Mouse (Mus musculus): Measurements from ENCODE around the gene Dok4.
"Not testable (repeated sequence)": the region's sequence is repeated elsewhere in the genome, so short reads cannot be mapped to it uniquely, and the experiment has no call there.

Dok4 gene

DNA sequence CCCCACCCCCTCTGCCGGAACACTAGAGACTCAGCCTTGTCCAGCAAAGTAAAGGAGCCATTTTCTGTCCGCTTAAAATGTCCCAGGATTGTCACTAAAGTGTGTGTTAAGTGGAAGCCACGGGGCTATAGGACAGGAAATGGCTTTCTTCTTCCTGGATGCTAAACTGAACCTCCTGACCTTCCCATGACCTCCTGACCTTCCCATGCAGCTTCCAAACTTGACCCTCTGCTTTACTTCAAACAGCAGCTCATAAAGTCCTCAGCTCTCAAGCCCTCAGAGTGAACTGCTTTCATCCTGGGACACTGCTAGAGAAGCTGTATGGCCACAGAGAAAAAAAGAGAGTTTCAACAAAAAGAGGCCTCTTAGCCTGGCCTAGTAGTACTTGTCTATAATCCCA, 690 bp upstream of the Dok4 start:
- DNase-seq: no peak

- DNase-seq: no peak
These were observed 319 bp downstream of the Dok4 start for GRCm38 (mm10) chr8:94875871-94876150.

GRCm38 (mm10) chr8:94875096-94875870, 847 bp downstream of the Dok4 start:
- DNase-seq: peak; percentile 9

DNA sequence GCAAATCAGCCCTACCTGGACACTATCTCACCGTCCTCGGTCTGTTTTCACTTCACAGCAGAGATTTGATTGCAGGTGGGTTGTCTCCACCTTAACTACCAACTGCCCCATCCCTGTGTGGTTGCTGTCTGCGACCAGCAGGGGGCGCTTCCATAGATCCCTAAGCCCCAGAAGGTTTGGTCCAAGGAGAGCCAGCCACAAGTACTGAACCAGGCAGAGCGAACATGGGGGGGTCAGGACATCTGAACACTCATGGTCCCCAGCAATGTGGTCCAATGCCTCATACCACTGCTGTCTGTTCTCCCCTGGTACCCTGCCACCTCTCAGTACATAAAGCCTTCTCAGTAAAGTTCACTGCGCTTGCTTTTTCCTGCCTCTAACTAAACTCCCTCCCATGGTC, 1.8 kb downstream of the Dok4 start:
- peak; percentile 78 for DNase-seq

DNA sequence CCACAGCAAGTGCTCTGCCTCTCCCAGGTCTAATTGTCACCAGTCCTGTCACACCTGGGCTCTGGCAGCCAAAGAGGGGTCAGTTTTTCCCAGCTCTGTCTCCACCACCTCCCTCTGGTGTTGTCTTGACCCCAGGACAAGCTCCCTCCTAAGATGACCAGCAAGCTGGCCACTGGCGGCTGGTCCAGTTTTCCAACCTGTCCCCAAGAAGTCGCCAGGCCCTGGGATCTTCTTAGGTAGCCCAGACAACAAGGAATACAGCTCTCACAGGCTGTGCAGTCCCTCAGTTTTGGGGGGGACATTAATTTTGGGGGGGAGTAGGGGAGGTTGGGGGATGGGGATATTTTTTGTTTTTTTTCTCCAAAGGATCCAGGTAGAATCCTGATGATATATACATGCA, 3.6 kb downstream of the Dok4 start:
- DNase-seq: no peak

DNA sequence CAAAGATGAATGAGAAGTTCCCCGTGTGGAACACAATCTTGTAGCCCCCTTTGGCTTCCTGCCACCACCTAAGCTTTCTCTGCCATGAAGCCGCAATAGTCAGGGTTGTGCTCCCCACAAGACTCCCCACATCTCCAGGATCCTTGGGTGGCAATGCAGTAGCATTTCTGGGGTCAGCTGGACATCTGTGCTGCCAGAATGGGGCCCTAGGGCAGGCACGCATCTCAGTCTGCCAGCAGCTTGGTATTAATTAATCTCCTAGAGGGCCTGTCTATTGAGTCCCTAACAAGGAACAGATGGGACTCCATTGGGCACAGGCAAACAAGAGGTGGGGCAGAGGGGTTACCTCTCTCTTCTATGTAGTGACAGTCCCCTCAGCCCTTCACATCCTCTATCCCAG, 4.0 kb downstream of the Dok4 start:
- DNase-seq: peak; percentile 76

DNA sequence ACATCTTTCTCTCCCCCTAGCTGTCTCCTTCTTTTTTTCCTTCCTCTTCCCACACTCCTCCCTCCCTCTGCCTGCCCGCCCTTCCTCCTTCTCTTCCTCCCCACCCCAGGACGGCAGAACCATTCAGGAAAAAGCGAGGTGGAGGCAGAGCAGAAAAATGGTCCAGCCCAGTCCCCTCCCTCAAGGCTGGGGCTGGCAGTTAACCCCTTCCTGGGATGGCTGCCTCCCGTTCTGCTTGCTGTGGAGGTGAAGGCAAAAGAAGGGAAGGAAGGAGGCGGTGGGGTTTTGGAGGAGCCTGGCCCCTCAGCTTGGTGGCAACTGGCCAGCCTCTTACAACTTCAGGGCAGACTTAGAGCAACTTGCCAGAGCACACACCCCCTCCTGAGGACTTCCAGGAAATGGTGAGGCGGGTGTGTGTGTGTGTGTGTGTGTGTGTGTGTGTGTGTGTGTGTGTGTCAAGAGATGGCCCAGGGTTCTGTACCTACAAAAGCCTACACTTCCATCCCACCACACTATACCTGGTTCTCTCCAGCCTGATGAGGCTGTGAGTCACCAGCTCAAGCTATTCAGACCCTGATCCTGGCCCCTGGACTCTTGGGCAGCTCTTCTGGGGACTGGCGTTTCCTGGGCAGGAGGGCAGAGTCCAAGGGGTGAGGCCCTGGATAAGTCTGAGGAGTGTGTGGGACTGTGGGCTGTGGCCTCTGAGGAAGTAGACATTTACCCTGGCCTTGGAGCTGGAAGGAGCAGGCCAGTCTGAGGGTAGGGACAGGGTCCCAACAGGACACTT, 4.8 kb downstream of the Dok4 start:
- DNase-seq: peak; percentile 85

DNA sequence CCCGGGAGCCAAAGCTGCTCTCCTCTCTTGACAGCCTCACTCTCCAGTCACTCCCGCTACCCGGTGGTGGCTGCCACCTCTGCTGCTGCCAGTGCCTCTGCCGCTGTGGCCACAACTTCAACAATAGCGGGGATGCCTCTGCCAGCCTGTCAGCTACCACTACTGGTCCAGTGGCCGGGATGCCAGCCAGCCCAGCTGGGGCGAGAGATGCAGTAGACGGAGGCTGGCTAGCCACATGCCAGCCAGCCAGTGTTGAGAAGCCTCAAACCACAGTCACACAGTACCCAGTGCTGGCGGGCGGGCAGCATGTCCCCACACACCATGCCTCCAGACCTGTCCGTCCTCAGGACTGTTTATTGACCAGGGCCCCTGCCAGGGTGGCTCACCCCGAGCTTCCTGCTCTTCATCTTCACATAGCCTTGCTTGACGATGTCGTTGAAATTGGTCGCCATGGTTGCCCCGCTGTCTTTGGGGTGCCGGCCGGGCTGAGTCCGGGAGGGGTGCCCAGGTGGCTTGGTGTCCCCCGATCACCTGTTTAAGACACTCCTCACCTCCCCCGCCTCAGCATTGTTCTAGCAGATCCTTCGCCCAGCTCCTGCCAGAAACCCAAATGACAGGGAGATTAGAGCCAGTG, 5.5 kb downstream of the Dok4 start:
- DNase-seq: peak; percentile 48

- no peak for DNase-seq
These were observed 6.1 kb downstream of the Dok4 start for GRCm38 (mm10) chr8:94870003-94870402.

DNA sequence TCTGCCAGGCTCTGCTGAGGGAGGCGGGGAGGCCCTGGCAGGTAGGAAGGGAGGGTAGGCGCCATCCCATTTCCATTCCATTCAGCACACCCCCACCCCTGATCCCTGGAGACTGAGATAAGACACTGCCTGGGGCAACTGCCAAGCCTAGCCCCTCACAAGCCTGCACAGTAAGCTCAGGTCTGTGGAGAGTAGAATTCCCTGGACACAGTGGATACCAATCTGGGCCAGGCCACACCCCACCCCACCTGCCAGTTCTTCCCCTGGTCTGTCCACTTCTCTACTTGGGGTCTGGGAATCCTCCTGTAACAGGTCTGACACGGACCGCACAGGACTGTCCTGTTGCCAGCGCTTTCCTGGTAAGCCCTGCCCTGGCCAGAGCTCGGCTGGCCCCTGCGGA, 7.0 kb downstream of the Dok4 start:
- no peak for DNase-seq

- no peak for DNase-seq
These were observed 9.2 kb downstream of the Dok4 start for GRCm38 (mm10) chr8:94866921-94867320.

DNA sequence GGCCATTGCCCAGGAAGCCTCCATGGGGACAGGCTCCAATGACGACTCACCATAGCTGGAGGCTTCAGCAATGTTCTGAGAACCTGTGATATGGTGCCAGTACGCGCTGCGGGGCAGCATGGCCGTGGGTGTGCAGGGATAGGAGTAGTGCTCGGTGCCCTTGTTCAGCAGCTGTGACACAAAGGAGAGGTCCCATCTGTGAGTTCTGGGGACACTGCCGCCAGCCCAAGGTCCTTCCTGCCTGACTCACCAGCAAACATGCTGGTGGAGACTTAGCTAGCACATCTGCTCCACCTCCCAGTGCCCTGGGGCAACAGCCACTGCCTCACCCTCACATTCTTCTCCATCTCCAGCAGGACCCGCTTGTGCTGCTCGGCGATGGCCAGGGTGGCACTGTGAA, 10.8 kb downstream of the Dok4 start:
- DNase-seq: no peak

DNA sequence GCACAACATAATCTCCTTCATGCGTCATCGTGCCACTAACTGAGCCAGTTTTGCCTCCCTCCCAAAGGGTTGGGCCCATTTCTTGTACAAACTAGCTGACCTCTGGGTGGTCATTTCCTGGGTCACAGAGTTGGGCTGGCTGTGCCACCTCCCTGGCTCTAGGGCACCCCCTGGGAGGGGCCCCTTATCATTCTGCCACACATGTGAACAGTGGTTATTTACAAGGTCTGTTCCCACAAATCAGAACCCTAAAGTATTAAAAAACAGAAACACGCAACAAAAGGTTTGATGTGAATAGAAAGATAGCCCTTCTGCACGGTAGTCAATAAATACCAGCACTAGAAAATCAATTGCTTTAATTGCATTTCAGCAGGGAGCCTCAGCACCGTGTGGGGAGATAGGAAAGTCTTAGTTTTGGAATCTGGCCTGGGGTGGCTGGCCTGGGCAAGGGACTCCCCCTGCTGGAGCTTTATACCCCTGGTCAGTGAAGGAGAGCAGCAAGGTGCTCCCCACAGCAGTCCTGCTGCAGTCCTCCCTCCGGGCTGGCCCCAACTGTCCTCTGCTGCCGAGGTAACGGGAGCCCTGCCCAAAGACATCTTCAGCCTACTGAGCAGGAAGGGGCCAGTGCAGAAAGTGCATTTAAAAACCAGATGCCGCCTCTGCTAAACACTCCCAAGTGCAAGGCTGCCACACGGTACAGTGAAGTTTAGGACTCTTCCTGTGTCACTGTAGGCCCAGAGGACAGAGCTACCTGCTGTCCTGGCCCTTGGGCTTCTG, 12.0 kb downstream of the Dok4 start:
- DNase-seq: no peak

DNA sequence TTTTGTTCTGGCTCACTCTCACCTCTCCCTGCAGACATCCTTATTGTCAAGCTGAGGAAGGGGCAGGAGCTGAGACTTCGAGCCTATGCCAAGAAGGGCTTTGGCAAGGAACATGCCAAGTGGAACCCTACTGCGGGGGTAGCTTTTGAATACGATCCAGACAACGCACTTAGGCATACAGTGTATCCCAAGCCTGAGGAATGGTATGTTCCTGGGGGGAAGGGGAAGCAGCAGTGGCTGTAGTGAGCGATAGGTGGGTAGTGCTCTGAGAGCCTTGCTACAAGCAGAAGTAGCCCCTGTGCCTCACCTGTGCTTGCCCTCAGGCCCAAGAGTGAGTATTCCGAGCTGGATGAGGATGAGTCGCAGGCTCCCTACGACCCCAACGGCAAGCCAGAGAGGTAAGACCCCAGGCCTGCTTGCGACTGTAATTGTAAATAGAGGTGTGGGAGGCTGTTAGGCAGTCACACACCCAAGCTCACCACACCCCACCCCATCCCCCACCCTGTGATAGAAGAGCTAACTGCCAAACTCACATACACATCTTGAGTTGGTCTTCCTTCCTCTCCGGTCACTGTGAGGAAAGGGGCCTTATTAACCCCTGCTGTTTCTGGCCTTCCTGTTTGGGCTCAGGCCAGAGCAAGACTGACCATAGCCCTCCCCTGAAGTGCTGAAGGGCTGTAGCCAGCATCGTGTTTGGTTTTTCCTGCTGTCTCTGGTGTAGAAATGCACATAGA, 13.5 kb downstream of the Dok4 start:
- DNase-seq: no peak

DNA sequence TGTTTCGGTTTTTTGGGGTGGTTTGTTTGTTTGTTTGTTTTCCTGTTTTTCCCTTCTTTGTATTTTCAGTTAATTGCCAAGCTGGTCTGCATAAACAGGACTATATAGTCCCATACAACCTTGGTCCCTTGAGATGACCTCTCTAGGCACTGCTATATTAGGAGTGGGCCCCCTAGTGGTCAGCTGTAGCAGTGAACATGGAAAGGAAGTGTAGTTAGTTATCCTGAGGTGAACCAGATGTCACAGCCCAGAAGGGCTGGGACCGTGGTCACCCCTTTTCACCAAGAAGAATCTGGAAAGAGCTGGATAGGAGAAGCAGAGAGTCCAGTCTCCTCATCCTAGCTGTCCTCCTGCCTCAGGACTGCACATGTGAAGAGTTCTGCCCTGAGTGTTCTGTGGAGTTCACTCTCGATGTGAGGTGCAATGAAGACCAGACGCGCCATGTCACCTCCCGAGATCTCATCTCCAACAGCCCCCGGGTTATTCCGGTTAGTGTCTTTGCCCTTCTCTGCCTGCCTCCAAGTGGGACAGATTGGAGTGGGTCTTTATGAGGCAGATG, 14.7 kb downstream of the Dok4 start:
- peak; percentile 74 for DNase-seq

GRCm38 (mm10) chr8:94857346-94858173, 18.6 kb downstream of the Dok4 start, which contains the start of gene Polr2c:
TSS of gene Polr2c (plus strand) at chr8:94857450.
- peak; percentile 90 for DNase-seq

DNA sequence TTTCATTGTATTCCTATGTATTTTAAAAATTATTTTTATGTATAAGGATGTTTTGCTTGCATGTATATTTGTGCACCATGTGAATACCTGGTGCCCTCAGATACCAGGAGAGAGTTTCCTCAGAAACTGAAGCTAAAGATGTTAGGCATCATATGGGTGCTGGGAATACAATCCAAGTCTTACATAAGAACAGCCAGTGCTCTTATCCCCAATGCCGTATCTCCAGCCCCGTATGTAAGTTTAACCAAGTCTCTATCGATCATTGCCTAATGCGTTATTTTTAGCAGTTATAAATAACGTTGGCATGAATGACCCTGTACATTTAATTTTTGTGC, 19.2 kb downstream of the Dok4 start:
- no peak for DNase-seq

DNA sequence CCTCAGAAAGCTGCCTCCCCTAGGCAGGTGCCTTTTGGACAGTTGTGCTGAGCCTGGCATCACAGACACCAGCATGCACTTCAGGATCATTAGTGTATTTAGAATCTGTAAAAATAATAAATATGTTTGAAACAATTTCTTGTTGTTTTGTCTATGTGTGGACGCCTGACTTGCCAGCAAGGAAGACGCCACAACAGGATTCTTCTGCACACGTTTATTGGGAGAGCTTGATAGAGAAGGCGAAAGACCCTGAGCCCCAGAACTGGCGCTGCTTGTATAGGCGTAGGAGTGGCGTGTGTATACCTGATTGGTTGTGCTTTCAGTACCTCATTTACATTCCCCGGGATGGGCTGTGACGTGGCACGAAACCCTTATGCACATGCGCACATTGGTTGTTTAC, 21.4 kb downstream of the Dok4 start:
- DNase-seq: not testable (repeated sequence)

DNA sequence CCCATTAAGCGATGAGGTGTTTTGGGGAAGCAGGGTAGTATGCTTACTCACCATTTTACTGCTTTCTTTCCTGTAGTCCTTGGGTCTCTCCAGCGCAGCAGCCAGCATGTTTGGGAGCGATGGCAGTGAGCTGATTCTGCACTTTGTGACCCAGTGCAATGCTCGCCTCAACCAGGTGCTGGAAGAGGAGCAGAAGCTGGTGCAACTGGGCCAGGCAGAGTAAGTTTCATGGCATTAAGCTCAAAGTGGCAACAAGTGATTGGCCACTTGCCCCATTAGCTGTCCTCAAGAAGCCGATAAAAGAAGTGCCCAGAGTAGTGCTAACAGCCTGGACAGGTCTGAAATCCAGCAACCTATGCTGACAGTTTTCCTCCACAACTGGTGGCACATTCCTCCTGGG, 26.1 kb downstream of the Dok4 start:
- no peak for DNase-seq

DNA sequence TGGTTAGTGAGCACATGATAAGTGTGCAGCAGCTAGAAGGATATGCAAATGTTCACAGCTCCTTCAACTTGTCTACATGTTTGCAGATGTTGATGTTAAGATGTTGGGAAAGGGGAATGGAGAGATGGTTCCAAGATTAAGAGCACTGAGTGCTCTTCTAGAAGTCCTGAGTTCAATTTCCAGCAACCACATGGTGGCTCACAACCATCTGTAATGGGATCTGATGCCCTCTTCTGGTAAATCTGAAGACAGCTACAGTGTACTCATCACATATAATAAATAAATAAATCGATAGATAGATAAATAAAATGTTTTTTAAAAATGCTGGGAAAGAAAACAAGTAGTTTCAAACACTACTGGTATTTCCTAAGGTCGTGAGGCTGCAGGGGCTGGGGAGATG, 34.9 kb downstream of the Dok4 start:
- no peak for DNase-seq

DNA sequence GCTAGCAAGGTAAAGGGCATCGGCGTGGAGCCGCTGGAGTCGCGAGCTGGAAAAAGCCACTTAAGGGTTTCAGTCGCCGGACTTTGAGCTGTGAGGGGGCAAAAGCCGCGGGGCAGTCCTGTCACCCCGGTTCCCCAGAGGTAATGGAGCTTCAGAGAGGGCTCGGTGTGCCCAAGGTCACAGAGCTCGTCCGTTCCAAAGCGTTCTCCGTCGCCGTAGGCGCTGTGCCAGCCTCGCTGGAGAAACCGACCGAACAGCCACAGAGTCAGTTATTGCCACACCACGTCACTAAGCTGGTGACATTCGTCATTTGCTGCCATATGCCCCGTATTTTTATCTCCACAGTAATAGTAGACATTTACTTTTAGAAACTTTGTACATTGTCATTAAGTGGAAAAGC, 37.5 kb downstream of the Dok4 start:
- no peak for DNase-seq

Data from retina, postnatal 1 day (tissue).